Mouse (Mus musculus): ENCODE measurements around the gene Ift80. TPM values are rescaled to one million over a fixed set of nuclear protein-coding genes. Genes with fewer than 3 reads are reported as not detected.

Ift80 gene
- 17.6 and 21.4 TPM in 2 replicates for polyA plus RNA-seq (2014; fragmentation: Nextera tagmentation; extraction: Ambion mirVana)

DNA sequence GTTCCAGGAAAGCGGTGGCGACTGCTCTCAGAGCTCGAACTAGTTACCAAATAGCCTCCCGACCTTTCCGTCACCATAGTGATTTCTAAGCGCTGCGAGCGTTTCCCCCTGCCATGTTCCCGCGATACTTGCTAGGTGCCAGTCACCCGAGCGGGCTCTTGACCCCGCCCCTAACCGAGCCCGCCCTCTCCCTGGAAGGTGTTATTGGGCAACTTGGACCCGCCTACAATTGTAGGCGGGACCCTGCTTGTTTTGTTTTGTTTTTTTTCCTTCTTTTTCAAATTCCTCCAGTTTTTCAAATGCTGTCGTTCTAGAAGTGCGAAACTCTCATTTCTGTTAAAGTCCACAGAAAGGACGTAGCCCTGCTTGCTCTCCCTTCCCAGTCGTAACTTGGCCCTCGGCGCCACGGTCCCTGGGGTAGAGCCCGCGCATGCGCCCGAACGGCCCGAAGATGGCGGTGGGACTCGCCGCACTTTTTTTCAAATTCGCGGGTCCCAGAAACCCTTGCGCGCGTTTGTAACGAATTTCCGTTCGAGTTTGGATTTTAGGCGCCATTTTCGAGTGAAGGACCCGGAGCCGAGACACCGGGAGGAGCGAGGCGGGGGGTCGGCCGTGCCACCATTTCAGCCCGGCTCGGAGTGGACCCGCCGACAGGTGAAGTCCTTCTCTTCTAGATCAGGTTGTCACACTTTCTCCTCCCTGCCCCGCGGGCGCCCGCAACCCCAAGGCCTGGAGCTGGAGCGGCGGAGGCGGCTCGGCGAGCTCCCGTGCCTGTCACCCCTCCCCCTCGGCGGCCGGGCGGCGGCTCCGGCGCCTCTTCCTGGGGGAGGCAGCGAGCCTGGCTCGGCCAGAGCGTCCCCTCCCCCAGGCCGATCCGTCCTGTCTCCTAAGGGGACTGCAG lies at the start of gene Ift80, which contains the start of gene Smc4:
TSS of gene Ift80 (minus strand) at position 134 of the 901 bp plus-strand sequence.
TSS of gene Smc4 (plus strand) at position 302 of the 901 bp plus-strand sequence.
- Histone ChIP-seq H3K4me2 (peak within 1 kb of the TSS; percentile 90), H3K27ac (ENCODE audit: low read depth) (peak within 1 kb of the TSS; percentile 98), H3K36me3 (ENCODE audit: insufficient read depth) (peaks cover 10% of the 10 kb centered on the region), H3K9me3 (ENCODE audit: low read depth, low read length) (no peaks in the 10 kb centered on the region), H3K4me1 (ENCODE audit: insufficient read depth) (peaks cover 3% of the 10 kb centered on the region; the same call in 1 of the 2 replicates), H3K27me3 (ENCODE audit: insufficient read depth, low read length) (no peaks in the 10 kb centered on the region), H3K9ac (peak within 1 kb of the TSS; percentile 97), H3K4me3 (ENCODE audit: low read depth, low read length) (peak within 1 kb of the TSS; percentile 99)
- WGBS = under 1% methylated on average over 75 of the region's 76 CpGs
- ATAC-seq (ENCODE audit: insufficient read depth) = peak; percentile 93
- DNase-seq = peak; percentile 99
- no peak for TF ChIP-seq CTCF (IDR thresholded peaks at IDR 0.05; ENCODE audit: low read depth)

DNA sequence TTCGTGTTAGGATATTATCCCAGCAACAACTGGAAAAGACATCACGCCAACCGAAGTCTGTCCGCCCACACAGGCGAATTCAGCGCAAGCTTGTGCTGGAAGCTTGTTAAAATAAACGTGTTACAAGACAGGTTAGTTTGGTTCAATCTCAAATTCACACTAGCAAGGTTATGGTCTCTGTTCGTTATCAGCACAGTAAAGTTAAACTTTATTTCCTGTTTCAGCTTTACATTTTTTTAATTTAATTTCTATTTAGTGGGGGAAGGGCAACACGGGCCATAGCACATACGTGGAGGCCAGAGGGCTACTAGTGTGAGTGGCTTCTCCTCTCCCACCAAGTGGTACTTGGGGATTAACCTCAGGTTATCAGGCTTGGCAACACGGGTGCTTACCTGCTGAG lies 47.5 kb upstream of the Ift80 start:
- ATAC-seq (ENCODE audit: insufficient read depth) = no peak
- DNase-seq = no peak
- Histone ChIP-seq H3K4me2 (no peak overlapping the region), H3K27ac (ENCODE audit: low read depth) (no peak overlapping the region), H3K9me3 (ENCODE audit: low read depth, low read length) (no peaks in the 10 kb centered on the region), H3K9ac (no peak overlapping the region), H3K4me3 (ENCODE audit: low read depth, low read length) (no peak overlapping the region), H3K36me3 (ENCODE audit: insufficient read depth) (no peaks in the 10 kb centered on the region), H3K27me3 (ENCODE audit: insufficient read depth, low read length) (no peaks in the 10 kb centered on the region), H3K4me1 (ENCODE audit: insufficient read depth) (no peaks in the 10 kb centered on the region)
- 84% methylated on average over 11 of the region's 11 CpGs for WGBS
- TF ChIP-seq CTCF (IDR thresholded peaks at IDR 0.05; ENCODE audit: low read depth) = no peak

DNA sequence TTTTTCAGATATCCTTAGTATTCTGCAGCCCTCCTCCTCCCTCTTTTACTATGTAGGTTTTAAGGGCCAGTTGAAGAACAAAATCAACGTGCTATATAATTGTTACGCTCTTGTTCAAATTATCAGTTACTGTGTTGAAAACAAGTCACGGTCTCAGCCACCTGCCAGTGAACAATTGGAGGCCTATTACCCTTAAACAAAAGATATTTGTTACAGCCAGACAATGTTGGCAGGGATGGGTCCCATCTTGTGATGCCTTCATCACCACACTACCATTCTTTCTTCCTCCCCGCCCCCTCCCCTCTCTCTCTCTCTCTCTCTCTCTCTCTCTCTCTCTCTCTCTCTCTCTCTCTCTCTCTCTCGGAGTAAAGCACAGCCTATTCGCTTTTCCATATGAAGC lies 44.6 kb upstream of the Ift80 start:
- no peak for DNase-seq
- Histone ChIP-seq H3K27me3 (ENCODE audit: insufficient read depth, low read length) (no peaks in the 10 kb centered on the region), H3K4me2 (no peak overlapping the region), H3K36me3 (ENCODE audit: insufficient read depth) (no peaks in the 10 kb centered on the region), H3K9me3 (ENCODE audit: low read depth, low read length) (no peaks in the 10 kb centered on the region), H3K4me1 (ENCODE audit: insufficient read depth) (0 out of 2 replicates have a peak, but pooled peaks cover 4% of the 10 kb centered on the region), H3K4me3 (ENCODE audit: low read depth, low read length) (no peak overlapping the region), H3K9ac (no peak overlapping the region), H3K27ac (ENCODE audit: low read depth) (no peak overlapping the region)
- no peak for ATAC-seq (ENCODE audit: insufficient read depth)
- 74% methylated on average over 6 of the region's 6 CpGs for WGBS
- TF ChIP-seq CTCF (IDR thresholded peaks at IDR 0.05; ENCODE audit: low read depth) = no peak

DNA sequence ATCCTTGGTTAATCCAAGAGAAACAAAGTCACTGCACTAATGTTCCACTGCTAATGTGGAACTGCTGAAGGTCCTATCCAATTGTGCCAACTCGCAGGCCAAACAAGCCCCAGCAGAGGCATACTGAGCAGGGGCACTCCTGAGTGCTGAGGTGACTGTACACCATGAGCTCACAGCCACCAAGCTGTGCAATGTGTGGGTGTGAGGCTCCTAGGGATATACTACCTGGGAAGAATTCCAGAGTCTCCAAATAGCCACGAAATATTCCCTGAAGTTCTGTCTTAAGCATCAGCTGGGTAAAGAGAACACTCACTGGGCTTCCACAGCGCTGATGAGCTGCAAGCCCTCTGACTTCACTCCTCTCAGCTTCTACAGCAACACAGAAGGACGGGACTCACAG lies 43.3 kb upstream of the Ift80 start:
- Histone ChIP-seq H3K27me3 (ENCODE audit: insufficient read depth, low read length) (no peaks in the 10 kb centered on the region), H3K9me3 (ENCODE audit: low read depth, low read length) (no peaks in the 10 kb centered on the region), H3K4me1 (ENCODE audit: insufficient read depth) (0 out of 2 replicates have a peak, but pooled peaks cover 4% of the 10 kb centered on the region), H3K36me3 (ENCODE audit: insufficient read depth) (peaks cover 6% of the 10 kb centered on the region), H3K4me3 (ENCODE audit: low read depth, low read length) (no peak overlapping the region), H3K9ac (no peak overlapping the region), H3K27ac (ENCODE audit: low read depth) (no peak overlapping the region), H3K4me2 (no peak overlapping the region)
- ATAC-seq (ENCODE audit: insufficient read depth) (no peak), DNase-seq (no peak)
- WGBS = 72% methylated on average over 4 of the region's 4 CpGs
- no peak for TF ChIP-seq CTCF (IDR thresholded peaks at IDR 0.05; ENCODE audit: low read depth)

DNA sequence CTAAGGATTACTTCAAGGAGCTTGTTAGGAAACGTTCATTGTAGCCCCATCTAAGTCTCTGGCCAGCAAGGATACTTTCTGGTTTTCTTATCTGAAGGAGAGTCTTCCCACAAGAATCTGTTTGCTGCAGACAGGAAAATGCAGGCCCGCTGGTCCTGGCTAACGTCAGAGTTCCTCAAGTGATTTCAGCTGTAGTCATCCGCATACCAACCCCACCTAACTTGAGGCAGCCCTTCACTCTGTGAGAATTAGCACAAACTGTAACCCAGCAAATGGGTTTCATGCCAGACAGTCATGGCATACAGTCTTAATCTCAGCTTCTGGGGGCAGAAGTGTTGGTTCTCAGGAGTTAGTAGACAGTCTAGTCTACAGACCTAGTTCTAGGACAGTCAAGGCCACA lies 42.1 kb upstream of the Ift80 start:
- Histone ChIP-seq H3K36me3 (ENCODE audit: insufficient read depth) (peaks cover 12% of the 10 kb centered on the region), H3K4me3 (ENCODE audit: low read depth, low read length) (no peak overlapping the region), H3K27ac (ENCODE audit: low read depth) (no peak overlapping the region), H3K4me2 (no peak overlapping the region), H3K9me3 (ENCODE audit: low read depth, low read length) (no peaks in the 10 kb centered on the region), H3K27me3 (ENCODE audit: insufficient read depth, low read length) (no peaks in the 10 kb centered on the region), H3K9ac (no peak overlapping the region), H3K4me1 (ENCODE audit: insufficient read depth) (0 out of 2 replicates have a peak, but pooled peaks cover 4% of the 10 kb centered on the region)
- no peak for TF ChIP-seq CTCF (IDR thresholded peaks at IDR 0.05; ENCODE audit: low read depth)
- no peak for ATAC-seq (ENCODE audit: insufficient read depth)
- peak; percentile 35 for DNase-seq
- 54% methylated on average over 4 of the region's 4 CpGs for WGBS

DNA sequence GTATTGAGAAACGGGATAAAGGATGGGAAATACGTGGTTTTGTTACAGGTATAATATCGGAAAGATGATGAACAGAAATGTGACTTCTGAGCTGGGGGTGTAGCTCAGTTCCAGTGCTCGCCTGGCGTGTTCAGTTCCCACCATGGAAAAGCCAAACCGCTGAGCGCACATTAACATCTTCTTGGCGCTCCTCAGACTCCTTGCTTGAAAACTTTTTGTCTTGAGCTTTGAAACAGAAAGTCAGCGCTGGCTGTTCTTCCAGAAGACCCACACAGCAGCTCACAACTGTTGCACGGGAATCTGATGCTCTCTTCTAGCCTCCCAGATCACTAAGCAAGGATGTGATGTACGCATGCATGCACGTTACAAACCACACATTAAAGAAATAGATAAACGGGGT lies 41.4 kb upstream of the Ift80 start:
- Histone ChIP-seq H3K27me3 (ENCODE audit: insufficient read depth, low read length) (no peaks in the 10 kb centered on the region), H3K4me3 (ENCODE audit: low read depth, low read length) (peak overlapping the region; percentile 88), H3K4me1 (ENCODE audit: insufficient read depth) (0 out of 2 replicates have a peak, but pooled peaks cover 4% of the 10 kb centered on the region), H3K36me3 (ENCODE audit: insufficient read depth) (peaks cover 20% of the 10 kb centered on the region), H3K27ac (ENCODE audit: low read depth) (peak overlapping the region; percentile 95), H3K4me2 (peak overlapping the region; percentile 65), H3K9me3 (ENCODE audit: low read depth, low read length) (no peaks in the 10 kb centered on the region), H3K9ac (peak overlapping the region; percentile 97)
- ATAC-seq (ENCODE audit: insufficient read depth) (no peak), DNase-seq (peak; percentile 47)
- TF ChIP-seq CTCF (IDR thresholded peaks at IDR 0.05; ENCODE audit: low read depth) = no peak
- 22% methylated on average over 13 of the region's 13 CpGs for WGBS

DNA sequence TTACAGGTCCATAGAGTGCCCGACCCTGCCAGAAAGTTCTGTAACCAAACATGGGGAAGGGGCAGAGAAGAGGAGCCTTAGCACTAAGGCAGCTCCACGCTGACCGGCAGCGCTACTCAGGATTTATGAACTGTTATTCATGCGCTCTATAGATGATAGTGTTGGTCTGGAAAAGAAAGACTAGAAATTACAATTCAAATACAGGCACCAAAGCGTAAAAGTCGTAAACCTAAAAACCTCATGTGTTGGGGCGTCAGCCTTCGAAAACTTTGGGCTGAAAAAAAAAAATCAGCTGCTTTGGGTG lies 41.0 kb upstream of the Ift80 start:
- DNase-seq (peak; percentile 69), ATAC-seq (ENCODE audit: insufficient read depth) (no peak; the same call in 1 of the 2 replicates)
- peak overlapping the region; percentile 95 for H3K27ac ChIP-seq (ENCODE audit: low read depth)
- H3K36me3 ChIP-seq (ENCODE audit: insufficient read depth) = peaks cover 24% of the 10 kb centered on the region
- WGBS = 4% methylated on average over 9 of the region's 9 CpGs
- peak overlapping the region; percentile 88 for H3K4me3 ChIP-seq (ENCODE audit: low read depth, low read length)
- 0 out of 2 replicates have a peak, but pooled peaks cover 4% of the 10 kb centered on the region for H3K4me1 ChIP-seq (ENCODE audit: insufficient read depth)
- peak overlapping the region; percentile 97 for H3K9ac ChIP-seq
- no peak for TF ChIP-seq CTCF (IDR thresholded peaks at IDR 0.05; ENCODE audit: low read depth)
- no peaks in the 10 kb centered on the region for H3K27me3 ChIP-seq (ENCODE audit: insufficient read depth, low read length)
- no peaks in the 10 kb centered on the region for H3K9me3 ChIP-seq (ENCODE audit: low read depth, low read length)
- H3K4me2 ChIP-seq = peak overlapping the region; percentile 65
